Mouse (Mus musculus): ENCODE data around the gene Cops6.

The Cops6 gene

GRCm38 (mm10) chr5:138187661-138188306, 26.9 kb downstream of the Cops6 start:
- DNase-seq (ENCODE audit: low read depth, low spot score): peak; percentile 86

- peak; percentile 78 for DNase-seq (ENCODE audit: low read depth, low spot score)
Observed at GRCm38 (mm10) chr5:138193771-138194727, 33.2 kb downstream of the Cops6 start, which contains the start of gene Mblac1. Gene Mblac1 (plus strand): TSS chr5:138194314.

- DNase-seq (ENCODE audit: low read depth, low spot score): no peak
Observed at GRCm38 (mm10) chr5:138194755-138195345, 34.0 kb downstream of the Cops6 start.

GRCm38 (mm10) chr5:138195463-138195862, 34.6 kb downstream of the Cops6 start:
- DNase-seq (ENCODE audit: low read depth, low spot score): no peak

DNA sequence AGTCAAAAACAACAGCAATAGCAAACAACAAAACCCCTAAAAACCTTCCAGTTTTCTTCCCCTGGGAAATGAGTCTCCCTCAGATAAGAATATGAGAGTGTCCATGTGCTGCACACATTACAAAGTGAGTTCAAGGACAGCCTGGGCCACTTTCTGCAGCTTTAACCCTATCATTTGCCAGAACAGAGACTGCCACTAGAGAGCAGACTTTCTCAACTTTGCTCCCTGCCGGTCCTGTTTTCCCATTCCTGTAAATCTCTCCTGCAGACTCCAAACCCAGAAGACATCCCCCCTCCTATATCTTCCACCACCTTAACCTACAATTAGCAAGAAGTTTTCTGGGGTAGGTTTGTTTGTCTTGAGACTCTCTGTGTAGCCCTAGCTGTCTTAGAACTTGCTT, 38.7 kb downstream of the Cops6 start:
- DNase-seq (ENCODE audit: low read depth, low spot score): no peak

DNA sequence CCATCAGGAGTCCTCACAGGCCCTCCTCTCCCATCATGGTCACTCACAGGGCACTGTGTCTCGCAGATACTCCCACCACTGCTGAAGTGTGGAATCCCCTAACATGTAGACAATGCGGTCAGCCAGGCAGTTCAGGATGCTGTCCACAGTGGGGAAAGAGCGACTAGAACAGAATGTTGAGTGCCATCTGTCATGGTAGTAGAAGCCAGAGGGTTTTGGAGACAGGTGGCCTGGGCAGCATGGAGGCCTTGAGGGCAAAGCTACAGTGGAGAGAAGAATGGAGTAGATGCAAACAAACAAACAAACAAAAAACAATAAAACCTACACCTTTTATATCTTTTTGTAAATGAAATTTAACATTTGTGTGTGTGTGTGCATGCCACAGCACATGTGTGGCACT, 41.2 kb downstream of the Cops6 start:
- DNase-seq (ENCODE audit: low read depth, low spot score): no peak

- no peak for DNase-seq (ENCODE audit: low read depth, low spot score)
Observed at GRCm38 (mm10) chr5:138207253-138207652, 46.4 kb downstream of the Cops6 start.

DNA sequence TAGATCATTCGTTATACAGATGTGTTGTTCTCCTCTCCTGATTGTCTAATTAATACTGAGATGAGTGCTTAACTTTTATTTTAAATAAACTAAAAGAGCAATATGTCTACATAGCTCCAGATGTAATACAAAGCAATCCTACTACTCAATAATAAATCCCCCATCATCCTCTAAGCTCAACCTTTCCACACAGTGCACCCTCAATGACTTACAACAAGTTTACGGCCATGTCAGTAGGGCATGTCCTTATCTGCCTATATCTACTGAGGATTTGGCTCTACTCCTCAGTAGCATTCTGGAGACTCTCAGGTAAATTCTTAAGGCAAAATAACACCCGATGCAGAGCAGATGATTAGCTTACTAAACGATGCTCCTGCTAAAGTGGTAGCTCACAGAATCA, 47.0 kb downstream of the Cops6 start:
- no peak for DNase-seq (ENCODE audit: low read depth, low spot score)

All from CD4-positive helper T cell, adult 2 months (primary cell).